Mouse (Mus musculus) spleen, adult 2 months (tissue): ENCODE results near the gene Card14. TPM values are rescaled to one million over a fixed set of nuclear protein-coding genes. Genes with fewer than 3 reads are reported as not detected.
A peak's percentile ranks its signal among the peaks of the same experiment; 100 is the strongest.

Experiments used
- DNase-seq, 2 experiments: peaks; one replicate each; pipeline versions ENCODE4 v3.0.0 to v3.0.0-alpha.2; 2012 to 2021; ENCODE audit warnings: low spot score in 2 of 2, low read depth in 1 of 2
- H3K27ac ChIP-seq: fragments of 200-500 bp; 2 replicates; pipeline ENCODE4 v1.5.1; 2012; ENCODE audit warnings: low read length, inconsistent platforms; ENCODE audit not compliant: insufficient read depth
- H3K27me3 ChIP-seq: fragments of 200-500 bp; 2 replicates; pipeline ENCODE4 v1.6.1; 2012; ENCODE audit warnings: mild to moderate bottlenecking, moderate library complexity, low read length, inconsistent platforms; ENCODE audit not compliant: control insufficient read depth, insufficient read depth
- H3K36me3 ChIP-seq: fragments of 200-500 bp; 2 replicates; pipeline ENCODE4 v1.6.1; 2012; ENCODE audit warnings: mild to moderate bottlenecking, low read length, inconsistent platforms; ENCODE audit not compliant: control insufficient read depth, insufficient read depth
- H3K4me1 ChIP-seq: fragments of 200-500 bp; 2 replicates; pipeline ENCODE4 v1.6.1; 2011; ENCODE audit warnings: inconsistent platforms; ENCODE audit not compliant: control insufficient read depth, insufficient read depth, insufficient read length
- H3K4me3 ChIP-seq: fragments of 200-500 bp; 2 replicates; pipeline ENCODE4 v1.5.1; 2011; ENCODE audit warnings: mild to moderate bottlenecking, inconsistent platforms; ENCODE audit not compliant: insufficient read depth, insufficient read length; ENCODE audit errors: extremely low read depth
- CTCF ChIP-seq: fragments of 200-500 bp; IDR thresholded peaks from 2 replicates; pipeline ENCODE4 v1.5.1; 2011; ENCODE audit warnings: mild to moderate bottlenecking, inconsistent platforms; ENCODE audit not compliant: insufficient read depth, insufficient read length, insufficient replicate concordance; ENCODE audit errors: extremely low read depth
- POLR2A ChIP-seq: fragments of 200-500 bp; IDR thresholded peaks from 2 replicates; pipeline ENCODE4 v1.6.1; 2011; ENCODE audit warnings: low read depth, low read length, inconsistent platforms
- WGBS: fragments of 180-500 bp; shearing (Covaris S2); methylation state at CpG from one replicate; pipeline ENCODE4 v1.1.7; 2018; 5-methylcytosine and 5-hydroxymethylcytosine counted together
- polyA plus RNA-seq: library from polyadenylated mRNA; depleted of rRNA; stranded (reverse); fragments of >200 nt; gene quantifications from 2 replicates; pipeline ENCODE4 v1.2.3, GENCODE M21; 2012

The Card14 gene
- polyA plus RNA-seq, 1 experiment = 0.02 TPM

- Histone ChIP-seq H3K36me3 (peaks cover 1% of the 10 kb centered on the region; the same call in 1 of the 2 replicates), H3K27me3 (no peaks in the 10 kb centered on the region), H3K27ac (peak within 1 kb of the TSS; percentile 88), H3K4me1 (peaks cover 26% of the 10 kb centered on the region; the same call in 1 of the 2 replicates), H3K4me3 (peak within 1 kb of the TSS; percentile 78)
- DNase-seq = peak; percentile 27 to 92
- WGBS = 3% methylated on average over 38 of the region's 40 CpGs
- TF ChIP-seq POLR2A (peak; percentile 68; the same call in 1 of the 2 replicates), CTCF (no peak)
Measured at GRCm38 (mm10) chr11:119355443-119356385, 48.1 kb downstream of the Card14 start, which contains the start of the genes Sgsh and Slc26a11. Gene Sgsh (minus strand): TSS chr11:119355536. Gene Slc26a11 (plus strand): TSS chr11:119355557.

- Histone ChIP-seq H3K36me3 (peaks cover 7% of the 10 kb centered on the region; the same call in 1 of the 2 replicates), H3K27ac (no peak overlapping the region), H3K4me3 (no peak overlapping the region), H3K4me1 (peaks cover 6% of the 10 kb centered on the region; the same call in 1 of the 2 replicates), H3K27me3 (no peaks in the 10 kb centered on the region)
- no peak for DNase-seq
- WGBS = 92% methylated on average over 10 of the region's 10 CpGs
- no peak for TF ChIP-seq CTCF
- no peak for TF ChIP-seq POLR2A
Measured at GRCm38 (mm10) chr11:119359089-119359488, 51.5 kb downstream of the Card14 start.

- Histone ChIP-seq H3K4me1 (no peaks in the 10 kb centered on the region), H3K27me3 (no peaks in the 10 kb centered on the region), H3K27ac (no peak overlapping the region), H3K4me3 (no peak overlapping the region), H3K36me3 (peaks cover 7% of the 10 kb centered on the region; the same call in 1 of the 2 replicates)
- WGBS = 53% methylated on average over 11 of the region's 11 CpGs
- TF ChIP-seq CTCF = no peak
- no peak for TF ChIP-seq POLR2A
- no peak for DNase-seq
Measured at GRCm38 (mm10) chr11:119362769-119363533, 55.4 kb downstream of the Card14 start.

- Histone ChIP-seq H3K4me1 (no peaks in the 10 kb centered on the region), H3K27ac (no peak overlapping the region), H3K27me3 (no peaks in the 10 kb centered on the region), H3K4me3 (no peak overlapping the region), H3K36me3 (peaks cover 7% of the 10 kb centered on the region; the same call in 1 of the 2 replicates)
- TF ChIP-seq CTCF (peak; percentile 91), POLR2A (no peak)
- WGBS = 31% methylated on average over 11 of the region's 11 CpGs
- peak; percentile 58 to 73 for DNase-seq
Measured at GRCm38 (mm10) chr11:119363534-119364145, 56.1 kb downstream of the Card14 start.

DNA sequence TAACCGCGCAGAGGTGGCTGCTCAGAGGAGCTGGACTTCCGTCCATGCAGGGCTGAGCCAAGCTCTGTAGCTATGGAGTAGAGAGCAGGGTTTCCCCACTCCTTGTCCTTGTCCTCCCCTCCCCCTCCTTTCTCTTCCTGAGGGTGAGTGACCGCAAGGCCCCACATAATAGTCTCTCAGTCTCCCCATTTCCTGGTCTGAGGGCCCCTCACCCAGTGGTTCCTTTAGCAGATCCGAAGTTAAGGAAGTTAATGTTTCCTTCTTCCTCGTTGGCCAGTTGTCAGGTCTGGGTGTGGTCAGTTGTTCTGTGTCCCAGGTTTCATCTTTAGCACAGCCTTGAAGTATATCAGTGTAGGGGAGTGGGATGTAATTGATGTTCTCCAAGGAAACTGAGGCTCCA lies 67.9 kb downstream of the Card14 start:
- no peaks in the 10 kb centered on the region for H3K27me3 ChIP-seq
- DNase-seq = no peak
- no peaks in the 10 kb centered on the region for H3K4me1 ChIP-seq
- WGBS = 71% methylated on average over 6 of the region's 6 CpGs
- H3K4me3 ChIP-seq = no peak overlapping the region
- TF ChIP-seq CTCF (no peak), POLR2A (no peak)
- peaks cover 6% of the 10 kb centered on the region for H3K36me3 ChIP-seq
- no peak overlapping the region for H3K27ac ChIP-seq

DNA sequence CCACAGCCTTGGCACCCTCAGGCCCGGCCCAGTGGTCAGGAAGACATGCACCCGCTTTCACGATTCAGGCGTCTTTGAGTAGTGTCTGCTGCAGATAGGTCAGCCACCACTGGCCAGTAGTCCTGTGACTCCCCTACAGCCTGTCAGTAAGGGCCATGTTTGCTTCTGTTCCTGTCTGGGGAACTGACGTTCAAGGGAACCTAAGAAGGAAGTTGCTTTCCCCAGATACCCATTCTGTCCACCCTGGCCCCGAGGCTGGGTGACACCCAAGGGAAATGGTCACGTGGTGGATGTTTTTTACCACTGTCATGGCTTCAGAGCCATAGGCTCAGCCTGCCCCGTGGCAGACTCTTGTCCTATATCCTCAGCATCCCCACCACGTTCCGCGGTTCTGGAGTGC lies 69.8 kb downstream of the Card14 start:
- peaks cover 2% of the 10 kb centered on the region; the same call in 1 of the 2 replicates for H3K4me1 ChIP-seq
- WGBS = 69% methylated on average over 11 of the region's 11 CpGs
- no peak overlapping the region for H3K27ac ChIP-seq
- DNase-seq = no peak
- no peak overlapping the region for H3K4me3 ChIP-seq
- peaks cover 6% of the 10 kb centered on the region for H3K36me3 ChIP-seq
- H3K27me3 ChIP-seq = no peaks in the 10 kb centered on the region
- no peak for TF ChIP-seq POLR2A
